Mouse (Mus musculus) forebrain, embryonic 14.5 days (tissue): ENCODE measurements at regions not wholly inside any gene's neighbourhood (a gene's known extent, or its start where the extent isn't known, plus 50 kb on each side); places are given as distances from the start of the nearest gene placed in this dataset.
A peak's percentile ranks its signal among the peaks of the same experiment; 100 is the strongest.
"Not testable (repeated sequence)": the region's sequence is repeated elsewhere in the genome, so short reads cannot be mapped to it uniquely, and the experiment has no call there.

Experiments used
- ATAC-seq: fragments of 200-750 bp; cut with Nextera tagmentation; 2 replicates; pipeline ENCODE4 v1.8.0; 2017; ENCODE audit warnings: mild to moderate bottlenecking, moderate library complexity
- DNase-seq: peaks from one replicate; pipeline ENCODE4 v3.0.0-alpha.2; 2015; ENCODE audit warnings: low spot score
- H3K27ac ChIP-seq: fragments of 300-500 bp; sonication (generic); 2 replicates; pipeline ENCODE4 v1.5.1; 2014; ENCODE audit warnings: low read depth, mild to moderate bottlenecking, control low read depth, low read length, moderate library complexity
- H3K27me3 ChIP-seq: fragments of 300-500 bp; sonication (generic); replicated peaks from 2 replicates; pipeline ENCODE4 v1.6.1; 2014; ENCODE audit warnings: low read length, control low read depth, mixed read lengths; ENCODE audit not compliant: control insufficient read depth, insufficient read depth
- H3K36me3 ChIP-seq: fragments of 300-500 bp; sonication (generic); 2 replicates; pipeline ENCODE4 v1.6.1; 2014; ENCODE audit warnings: low read length, control low read depth; ENCODE audit not compliant: control insufficient read depth, insufficient read depth
- H3K4me1 ChIP-seq: fragments of 300-500 bp; sonication (generic); 2 replicates; pipeline ENCODE4 v1.6.1; 2014; ENCODE audit warnings: antibody characterized with exemption, low read length, control low read depth; ENCODE audit not compliant: control insufficient read depth, insufficient read depth
- H3K4me2 ChIP-seq: fragments of 300-500 bp; sonication (generic); 2 replicates; pipeline ENCODE4 v1.6.1; 2014; ENCODE audit warnings: mild to moderate bottlenecking, control low read depth, low read length
- H3K4me3 ChIP-seq: fragments of 300-500 bp; sonication (generic); 2 replicates; pipeline ENCODE4 v1.5.1; 2014; ENCODE audit warnings: low read depth, low read length, control low read depth
- H3K9ac ChIP-seq: fragments of 300-500 bp; sonication (generic); 2 replicates; pipeline ENCODE4 v1.6.1; 2014; ENCODE audit warnings: mild to moderate bottlenecking, low read length, control low read depth, moderate library complexity
- H3K9me3 ChIP-seq: fragments of 300-500 bp; sonication (generic); replicated peaks from 2 replicates; pipeline ENCODE4 v1.6.1; 2016; ENCODE audit warnings: low read length, control low read depth, mixed read lengths; ENCODE audit not compliant: control insufficient read depth
- WGBS: fragments of 180-500 bp; shearing (Covaris S2); extraction: QIAGEN DNeasy Blood & Tissue Kit; methylation state at CpG from one replicate; pipeline ENCODE4 v1.1.7; 2014; 5-methylcytosine and 5-hydroxymethylcytosine counted together

DNA sequence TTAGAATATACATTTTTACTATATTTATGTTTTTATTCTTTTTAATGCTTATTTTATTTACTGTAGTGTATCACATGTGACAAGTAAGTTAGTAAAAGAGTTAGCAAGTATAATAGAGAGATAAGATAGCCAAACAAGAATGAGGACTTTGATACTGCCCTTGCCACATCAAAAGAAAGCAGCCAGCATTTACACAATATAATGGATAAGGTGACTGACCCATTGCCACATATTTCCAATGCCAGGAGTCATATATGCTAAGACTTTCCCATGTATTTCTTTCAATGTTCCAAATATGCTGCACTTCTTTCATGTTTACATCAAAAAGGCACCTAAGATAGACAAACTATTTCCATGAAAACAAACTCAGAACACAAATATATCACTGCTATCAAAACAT lies 1162.3 kb downstream of the Ankrd7 start:
- no peak for DNase-seq
- Histone ChIP-seq H3K9ac (no peak overlapping the region), H3K4me1 (no peaks in the 10 kb centered on the region), H3K27ac (no peak overlapping the region), H3K27me3 (no peaks in the 10 kb centered on the region), H3K9me3 (no peaks in the 10 kb centered on the region), H3K4me2 (no peak overlapping the region), H3K4me3 (no peak overlapping the region), H3K36me3 (no peaks in the 10 kb centered on the region)
- no peak for ATAC-seq

DNA sequence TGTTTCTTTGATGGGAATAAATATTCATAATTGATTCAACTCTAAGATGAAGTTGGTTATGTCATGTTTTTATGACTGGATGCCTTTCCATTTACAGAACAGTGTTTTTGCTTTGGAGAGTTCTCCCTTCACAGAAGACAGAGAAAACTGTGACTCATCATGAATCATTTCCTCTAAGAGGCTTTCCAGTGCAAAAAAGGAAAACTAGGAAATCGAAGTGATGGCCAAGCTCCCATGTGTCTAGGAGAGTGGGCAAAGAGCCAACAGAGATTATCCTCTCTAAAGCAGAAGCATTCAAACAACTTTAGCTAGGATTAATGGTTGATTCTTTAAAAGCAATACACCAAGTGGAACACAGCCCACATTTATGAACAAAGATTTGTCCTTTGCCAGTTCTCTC lies 1171.7 kb downstream of the Ankrd7 start:
- no peaks in the 10 kb centered on the region for H3K27me3 ChIP-seq

GRCm38 (mm10) chr6:20078666-20079065 lies 1136.6 kb upstream of the Kcnd2 start:
- H3K9me3 ChIP-seq: no peaks in the 10 kb centered on the region
- ATAC-seq (no peak), DNase-seq (peak; percentile 22)
- no peaks in the 10 kb centered on the region for H3K4me1 ChIP-seq
- H3K36me3 ChIP-seq: no peaks in the 10 kb centered on the region
- H3K4me3 ChIP-seq: no peak overlapping the region
- no peak overlapping the region for H3K27ac ChIP-seq
- H3K4me2 ChIP-seq: no peak overlapping the region
- no peaks in the 10 kb centered on the region for H3K27me3 ChIP-seq
- H3K9ac ChIP-seq: no peak overlapping the region

More for the DNA sequence above, 1171.7 kb downstream of the Ankrd7 start:
- DNase-seq (peak; percentile 50), ATAC-seq (no peak)
- Histone ChIP-seq H3K9me3 (no peaks in the 10 kb centered on the region), H3K9ac (no peak overlapping the region), H3K36me3 (no peaks in the 10 kb centered on the region), H3K27ac (no peak overlapping the region), H3K4me2 (no peak overlapping the region), H3K4me1 (no peaks in the 10 kb centered on the region), H3K4me3 (no peak overlapping the region)
- 54% methylated on average over 1 of the region's 1 CpGs for WGBS

- 85% methylated on average over 10 of the region's 10 CpGs for WGBS
- ATAC-seq (no peak), DNase-seq (no peak)
- no peak overlapping the region for H3K4me3 ChIP-seq
- H3K27me3 ChIP-seq: no peaks in the 10 kb centered on the region
- H3K36me3 ChIP-seq: no peaks in the 10 kb centered on the region
- no peak overlapping the region for H3K4me2 ChIP-seq
- H3K9ac ChIP-seq: no peak overlapping the region
- H3K9me3 ChIP-seq: no peaks in the 10 kb centered on the region
- H3K27ac ChIP-seq: no peak overlapping the region
- no peaks in the 10 kb centered on the region for H3K4me1 ChIP-seq
These were observed 1123.0 kb upstream of the Kcnd2 start for GRCm38 (mm10) chr6:20092057-20092917.

- H3K36me3 ChIP-seq, H3K27ac ChIP-seq, H3K4me1 ChIP-seq, H3K9ac ChIP-seq, ATAC-seq, H3K4me2 ChIP-seq, H3K4me3 ChIP-seq, H3K27me3 ChIP-seq, DNase-seq, H3K9me3 ChIP-seq: not testable (repeated sequence)
- WGBS: 92% methylated on average over 22 of the region's 22 CpGs
These were observed 1081.3 kb upstream of the Kcnd2 start for GRCm38 (mm10) chr6:20133991-20134390.

- H3K27me3 ChIP-seq: no peaks in the 10 kb centered on the region
- no peaks in the 10 kb centered on the region for H3K4me1 ChIP-seq
- H3K4me2 ChIP-seq: no peak overlapping the region
- H3K9me3 ChIP-seq: no peaks in the 10 kb centered on the region
- DNase-seq (no peak), ATAC-seq (no peak)
- H3K27ac ChIP-seq: no peak overlapping the region
- no peak overlapping the region for H3K9ac ChIP-seq
- no peak overlapping the region for H3K4me3 ChIP-seq
- no peaks in the 10 kb centered on the region for H3K36me3 ChIP-seq
These were observed 1077.8 kb upstream of the Kcnd2 start for GRCm38 (mm10) chr6:20137546-20137945.
